Mouse (Mus musculus): ENCODE measurements around the gene Wsb2. TPM values are rescaled to one million over a fixed set of nuclear protein-coding genes. Genes with fewer than 3 reads are reported as not detected.
A peak's percentile ranks its signal among the peaks of the same experiment; 100 is the strongest.
"Not testable (repeated sequence)": the region's sequence is repeated elsewhere in the genome, so short reads cannot be mapped to it uniquely, and the experiment has no call there.

Wsb2 gene
- polyA plus RNA-seq, 1 experiment from 2014 or later: 159 TPM

DNA sequence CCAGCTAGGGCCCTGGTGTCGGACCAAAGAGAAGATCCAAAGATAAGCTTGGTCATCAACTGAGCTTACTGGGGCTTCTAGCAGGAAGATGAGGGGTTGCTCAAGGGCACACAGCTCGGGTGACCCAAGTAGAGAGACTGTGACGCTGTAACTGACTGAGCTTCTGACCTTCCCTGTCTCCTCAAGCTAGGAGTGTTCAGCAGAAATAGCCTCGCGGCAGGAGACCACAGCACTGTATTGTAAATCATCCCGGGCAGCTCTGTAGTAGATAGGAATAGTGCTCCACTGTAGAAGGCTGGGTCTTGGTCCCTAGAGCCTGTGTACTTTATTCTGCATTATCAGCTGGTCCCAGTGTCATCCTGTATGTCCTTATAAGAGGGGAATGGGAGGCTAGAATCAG is 15.2 kb upstream of the Wsb2 start:
- no peak overlapping the region for H3K4me2 ChIP-seq (replicated peaks)
- no peak overlapping the region for H3K9ac ChIP-seq (replicated peaks)
- no peak overlapping the region for H3K27ac ChIP-seq
- 0 out of 2 replicates have a peak, but pooled peaks cover under 1% of the 10 kb centered on the region for H3K9me3 ChIP-seq
- no peaks in the 10 kb centered on the region for H3K36me3 ChIP-seq
- no peaks in the 10 kb centered on the region for H3K4me1 ChIP-seq (replicated peaks)
- 87% methylated on average over 6 of the region's 6 CpGs for WGBS
- no peaks in the 10 kb centered on the region for H3K27me3 ChIP-seq
- no peak overlapping the region for H3K4me3 ChIP-seq (replicated peaks)
- ATAC-seq: no peak

GRCm38 (mm10) chr5:117344496-117344895 is 12.6 kb upstream of the Wsb2 start:
- H3K9me3 ChIP-seq; H3K4me2 ChIP-seq (replicated peaks); H3K36me3 ChIP-seq; H3K4me1 ChIP-seq (replicated peaks); H3K27ac ChIP-seq; H3K9ac ChIP-seq (replicated peaks); ATAC-seq; H3K27me3 ChIP-seq; H3K4me3 ChIP-seq (replicated peaks): not testable (repeated sequence)
- WGBS: 91% methylated on average over 5 of the region's 5 CpGs

GRCm38 (mm10) chr5:117345432-117345976 is 11.6 kb upstream of the Wsb2 start:
- no peaks in the 10 kb centered on the region for H3K9me3 ChIP-seq
- H3K36me3 ChIP-seq: no peaks in the 10 kb centered on the region
- no peaks in the 10 kb centered on the region for H3K4me1 ChIP-seq (replicated peaks)
- ATAC-seq: no peak
- H3K4me3 ChIP-seq (replicated peaks): no peak overlapping the region
- no peak overlapping the region for H3K27ac ChIP-seq
- no peak overlapping the region for H3K4me2 ChIP-seq (replicated peaks)
- H3K9ac ChIP-seq (replicated peaks): no peak overlapping the region
- no peaks in the 10 kb centered on the region for H3K27me3 ChIP-seq
- WGBS: 77% methylated on average over 5 of the region's 5 CpGs

GRCm38 (mm10) chr5:117346281-117346680 is 10.8 kb upstream of the Wsb2 start:
- Histone ChIP-seq H3K9ac (replicated peaks) (no peak overlapping the region), H3K4me3 (replicated peaks) (no peak overlapping the region), H3K27me3 (no peaks in the 10 kb centered on the region), H3K36me3 (no peaks in the 10 kb centered on the region), H3K27ac (no peak overlapping the region), H3K4me2 (replicated peaks) (no peak overlapping the region), H3K9me3 (no peaks in the 10 kb centered on the region), H3K4me1 (replicated peaks) (no peaks in the 10 kb centered on the region)
- ATAC-seq: no peak
- 67% methylated on average over 3 of the region's 3 CpGs for WGBS

- Histone ChIP-seq H3K36me3 (no peaks in the 10 kb centered on the region), H3K9ac (replicated peaks) (no peak overlapping the region), H3K9me3 (no peaks in the 10 kb centered on the region), H3K4me1 (replicated peaks) (no peaks in the 10 kb centered on the region), H3K27ac (no peak overlapping the region), H3K27me3 (no peaks in the 10 kb centered on the region), H3K4me3 (replicated peaks) (no peak overlapping the region), H3K4me2 (replicated peaks) (no peak overlapping the region)
- 89% methylated on average over 5 of the region's 5 CpGs for WGBS
- no peak for ATAC-seq
These were observed 10.1 kb upstream of the Wsb2 start for GRCm38 (mm10) chr5:117347011-117347410.

GRCm38 (mm10) chr5:117347838-117348237 is 9.3 kb upstream of the Wsb2 start:
- H3K4me2 ChIP-seq (replicated peaks): peak overlapping the region; percentile 27
- H3K36me3 ChIP-seq: no peaks in the 10 kb centered on the region
- no peak; the same call in 1 of the 2 replicates for ATAC-seq
- H3K9ac ChIP-seq (replicated peaks): no peak overlapping the region
- 89% methylated on average over 2 of the region's 2 CpGs for WGBS
- H3K27ac ChIP-seq: no peak overlapping the region
- H3K27me3 ChIP-seq: no peaks in the 10 kb centered on the region
- H3K4me1 ChIP-seq (replicated peaks): no peaks in the 10 kb centered on the region
- no peak overlapping the region for H3K4me3 ChIP-seq (replicated peaks)
- no peaks in the 10 kb centered on the region for H3K9me3 ChIP-seq

DNA sequence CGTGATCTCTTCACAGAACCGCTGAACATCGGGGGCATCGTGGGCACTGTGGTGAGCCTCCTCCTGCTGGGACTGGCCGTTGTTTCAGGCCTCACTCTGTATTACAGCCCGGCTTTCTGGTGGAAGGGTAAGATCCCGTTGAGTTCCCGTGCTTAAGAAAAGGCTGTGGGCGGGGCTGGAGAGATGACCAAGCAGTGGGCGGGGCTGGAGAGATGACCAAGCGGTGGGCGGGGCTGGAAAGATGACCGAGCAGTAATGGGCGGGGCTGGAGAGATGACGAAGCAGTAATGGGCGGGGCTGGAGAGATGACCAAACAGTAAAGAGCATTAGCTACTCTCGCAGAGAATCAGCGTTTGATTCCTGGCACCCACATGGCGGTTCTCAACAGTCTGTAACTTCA is 8.8 kb upstream of the Wsb2 start:
- peak overlapping the region; percentile 27 for H3K4me2 ChIP-seq (replicated peaks)
- H3K4me1 ChIP-seq (replicated peaks): no peaks in the 10 kb centered on the region
- 25% methylated on average over 19 of the region's 19 CpGs for WGBS
- ATAC-seq: peak; percentile 68
- H3K9ac ChIP-seq (replicated peaks): no peak overlapping the region
- no peaks in the 10 kb centered on the region for H3K36me3 ChIP-seq
- no peak overlapping the region for H3K4me3 ChIP-seq (replicated peaks)
- no peak overlapping the region for H3K27ac ChIP-seq
- no peaks in the 10 kb centered on the region for H3K9me3 ChIP-seq
- H3K27me3 ChIP-seq: no peaks in the 10 kb centered on the region

- Histone ChIP-seq H3K36me3 (no peaks in the 10 kb centered on the region), H3K4me2 (replicated peaks) (no peak overlapping the region), H3K4me1 (replicated peaks) (peaks cover 28% of the 10 kb centered on the region), H3K9ac (replicated peaks) (no peak overlapping the region), H3K27ac (no peak overlapping the region), H3K4me3 (replicated peaks) (no peak overlapping the region), H3K9me3 (no peaks in the 10 kb centered on the region), H3K27me3 (no peaks in the 10 kb centered on the region)
- ATAC-seq: no peak
- WGBS: 84% methylated on average over 8 of the region's 8 CpGs
These were observed 3.0 kb upstream of the Wsb2 start for GRCm38 (mm10) chr5:117354121-117354520.

DNA sequence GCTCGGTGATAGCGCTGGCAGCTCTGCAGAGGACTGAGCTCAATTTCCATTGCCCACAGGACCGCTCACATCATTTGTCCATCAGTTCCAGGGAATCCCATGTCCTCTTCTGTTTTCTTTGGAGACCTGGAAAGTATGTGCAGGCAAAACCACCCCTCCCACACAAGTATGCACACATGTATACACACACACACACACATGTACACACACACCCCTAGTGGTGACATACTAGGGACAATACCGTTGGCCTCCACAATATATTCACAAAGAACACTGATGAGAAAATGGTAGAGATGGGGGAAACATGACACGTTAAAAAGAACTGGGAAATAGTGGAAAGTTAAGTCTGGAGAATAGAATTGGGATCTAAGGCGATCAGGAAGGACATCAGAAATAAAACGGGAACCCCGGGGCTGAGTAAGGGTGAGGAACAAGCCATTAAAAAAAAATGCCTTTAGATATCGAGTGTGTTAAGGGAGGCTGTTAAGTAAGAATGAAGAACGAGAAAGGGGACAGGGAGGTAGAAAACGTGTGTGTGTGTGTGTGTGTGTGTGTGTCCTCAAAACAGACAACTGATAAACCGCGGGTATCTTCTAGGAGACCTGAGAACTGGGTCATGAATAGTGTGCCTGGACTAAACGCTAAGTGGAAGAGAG is 1.3 kb upstream of the Wsb2 start:
- ATAC-seq: no peak
- H3K4me1 ChIP-seq (replicated peaks): peaks cover 44% of the 10 kb centered on the region
- H3K9me3 ChIP-seq: no peaks in the 10 kb centered on the region
- no peaks in the 10 kb centered on the region for H3K27me3 ChIP-seq
- no peak overlapping the region for H3K9ac ChIP-seq (replicated peaks)
- peak overlapping the region; percentile 90; the same call in 1 of the 2 replicates for H3K27ac ChIP-seq
- H3K36me3 ChIP-seq: no peaks in the 10 kb centered on the region
- WGBS: 56% methylated on average over 14 of the region's 14 CpGs
- H3K4me2 ChIP-seq (replicated peaks): peak overlapping the region; percentile 93
- H3K4me3 ChIP-seq (replicated peaks): peak overlapping the region; percentile 83

DNA sequence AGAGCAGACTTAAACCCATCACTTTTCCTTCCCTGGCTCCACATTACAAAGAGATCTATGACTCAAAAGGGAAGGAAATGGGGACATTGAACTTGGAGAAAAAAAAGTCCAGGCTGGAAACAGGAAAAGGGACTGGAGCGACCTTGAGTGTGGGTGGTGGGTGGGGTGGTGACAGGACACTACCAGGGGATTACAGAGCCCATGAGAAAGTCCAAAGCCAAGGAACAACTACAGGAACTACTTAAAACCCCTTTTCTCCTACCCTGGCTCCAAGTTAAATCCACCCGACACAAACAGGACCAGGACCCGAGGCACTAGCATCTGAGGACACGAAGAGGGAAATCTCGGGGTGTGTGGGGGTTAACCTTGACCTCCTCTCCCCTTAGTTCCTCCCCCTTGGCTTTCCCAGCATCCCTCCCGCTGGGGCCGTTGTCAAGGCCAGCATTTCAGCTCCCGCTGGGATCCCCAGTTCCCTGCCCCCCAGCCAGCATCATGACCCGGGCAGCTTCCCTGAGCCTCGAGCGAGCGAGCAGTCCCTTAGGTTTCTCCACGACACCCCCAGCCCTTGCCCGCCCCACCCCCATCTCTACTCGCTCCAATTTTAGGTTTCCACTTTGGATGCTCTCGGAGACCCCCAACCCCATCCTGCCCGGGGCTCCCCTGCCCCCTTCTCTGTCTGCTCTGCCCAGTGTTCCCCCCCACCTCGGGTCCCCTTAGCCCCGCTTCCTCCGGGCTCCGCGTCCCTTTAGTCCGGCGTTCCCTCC is 557 bp upstream of the Wsb2 start:
- Histone ChIP-seq H3K4me1 (replicated peaks) (peaks cover 51% of the 10 kb centered on the region), H3K27ac (peak overlapping the region; percentile 90), H3K9me3 (no peaks in the 10 kb centered on the region), H3K9ac (replicated peaks) (peak overlapping the region; percentile 97), H3K4me3 (replicated peaks) (peak overlapping the region; percentile 83), H3K4me2 (replicated peaks) (peak overlapping the region; percentile 93), H3K27me3 (no peaks in the 10 kb centered on the region), H3K36me3 (no peaks in the 10 kb centered on the region)
- WGBS: 0% methylated on average over 19 of the region's 24 CpGs
- peak; percentile 72 for ATAC-seq

DNA sequence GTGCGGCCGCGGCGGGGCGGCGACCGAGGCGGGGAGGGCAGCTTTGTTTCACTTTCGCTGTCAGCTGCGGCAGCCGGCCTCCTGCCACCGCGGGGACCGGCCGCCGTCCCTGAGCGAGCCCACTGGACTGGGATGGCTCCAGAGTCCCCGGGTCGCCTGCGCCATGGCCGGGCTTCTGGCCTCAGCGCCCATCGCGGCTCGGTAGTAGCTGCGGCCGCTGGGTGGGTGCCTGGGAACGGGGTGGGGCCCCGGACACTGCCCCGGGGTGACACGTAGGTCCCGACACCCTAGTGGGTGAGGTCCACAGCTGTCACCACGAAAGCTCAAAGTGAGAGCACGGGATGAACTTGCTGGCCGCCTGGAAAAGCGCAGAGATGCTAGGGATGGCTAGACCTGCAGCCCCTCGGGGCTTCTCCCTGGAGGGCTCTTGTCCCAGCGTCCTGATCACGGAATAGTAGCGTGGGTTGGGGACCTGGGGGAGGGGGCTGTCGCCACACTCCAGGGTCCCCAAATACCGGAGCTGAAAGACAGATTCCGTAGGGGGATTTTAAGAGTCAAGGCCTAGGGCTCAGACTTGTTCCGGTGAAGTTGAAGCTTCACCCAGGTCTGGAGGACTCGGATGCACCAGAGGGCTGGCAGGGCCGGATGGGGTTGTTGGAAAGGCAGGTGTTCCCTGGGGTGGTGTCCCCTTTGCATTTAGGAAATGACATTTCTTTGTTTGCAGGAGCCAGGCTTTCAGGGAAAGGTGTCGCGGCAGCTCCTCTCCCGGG is 559 bp downstream of the Wsb2 start:
- Histone ChIP-seq H3K4me2 (replicated peaks) (peak overlapping the region; percentile 93), H3K9ac (replicated peaks) (peak overlapping the region; percentile 97), H3K4me1 (replicated peaks) (peaks cover 59% of the 10 kb centered on the region), H3K27ac (peak overlapping the region; percentile 90), H3K9me3 (no peaks in the 10 kb centered on the region), H3K27me3 (no peaks in the 10 kb centered on the region), H3K36me3 (no peaks in the 10 kb centered on the region), H3K4me3 (replicated peaks) (peak overlapping the region; percentile 83)
- WGBS: under 1% methylated on average over 49 of the region's 49 CpGs
- ATAC-seq: peak; percentile 78

DNA sequence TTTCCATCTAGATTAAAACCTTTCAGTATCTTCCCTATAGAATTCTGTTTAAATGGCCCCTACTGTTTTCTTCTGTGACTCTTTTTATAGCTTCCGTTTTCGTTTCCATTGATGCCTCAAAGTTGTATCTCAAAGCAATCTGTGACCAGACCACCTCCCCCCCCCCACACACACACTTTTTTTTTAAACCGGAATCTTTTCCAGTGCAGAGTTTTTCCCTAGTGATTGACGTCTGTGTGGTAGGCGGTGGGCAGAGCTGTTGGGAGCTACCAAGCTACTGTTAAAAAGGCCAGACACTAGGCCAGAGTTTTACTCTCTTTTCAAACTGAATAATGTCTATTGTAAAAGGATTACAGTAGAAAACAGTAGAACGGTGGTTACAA is 1.1 kb downstream of the Wsb2 start:
- Histone ChIP-seq H3K4me2 (replicated peaks) (peak overlapping the region; percentile 93), H3K27me3 (no peaks in the 10 kb centered on the region), H3K4me1 (replicated peaks) (peaks cover 64% of the 10 kb centered on the region), H3K4me3 (replicated peaks) (peak overlapping the region; percentile 83), H3K27ac (peak overlapping the region; percentile 90), H3K36me3 (peaks cover 2% of the 10 kb centered on the region), H3K9me3 (no peaks in the 10 kb centered on the region), H3K9ac (replicated peaks) (peak overlapping the region; percentile 97)
- no peak for ATAC-seq
- WGBS: 11% methylated on average over 6 of the region's 6 CpGs

Data from midbrain, embryonic 13.5 days (tissue).